Mouse (Mus musculus) spleen, embryonic (tissue): ENCODE measurements at regions not wholly inside any gene's neighbourhood (a gene's known extent, or its start where the extent isn't known, plus 50 kb on each side); places are given as distances from the start of the nearest gene placed in this dataset.

Experiments
- CTCF ChIA-PET: fragments of 350-600 bp; sonication (Branson Sonifier 250); formaldehyde crosslinking; loops from one replicate; lab custom pipeline; 2022; lab: Charles Lee

DNA sequence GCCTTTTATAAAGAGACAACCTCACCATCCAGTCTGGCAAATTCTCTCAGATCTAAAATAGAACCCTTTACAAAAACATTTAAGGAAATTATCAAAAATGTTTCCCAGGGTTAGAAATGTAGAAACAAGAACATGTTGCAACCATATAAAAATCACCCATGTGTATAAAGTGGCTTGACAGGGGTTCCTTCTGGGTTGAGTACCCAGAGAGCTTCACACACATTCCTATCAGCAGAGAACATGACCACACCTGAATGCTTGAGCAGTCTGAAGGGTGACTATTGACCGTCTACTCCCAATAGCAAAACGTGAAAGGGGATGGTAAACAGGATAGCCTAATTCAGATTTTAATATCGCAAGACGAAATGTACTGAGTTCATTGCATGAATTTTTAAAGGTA is 57.8 kb upstream of the Zfand5 start:
- CTCF ChIA-PET: no interaction called here

- CTCF ChIA-PET: no interaction called here
Measured at GRCm38 (mm10) chr19:21193461-21193860, 78.6 kb upstream of the Zfand5 start.

DNA sequence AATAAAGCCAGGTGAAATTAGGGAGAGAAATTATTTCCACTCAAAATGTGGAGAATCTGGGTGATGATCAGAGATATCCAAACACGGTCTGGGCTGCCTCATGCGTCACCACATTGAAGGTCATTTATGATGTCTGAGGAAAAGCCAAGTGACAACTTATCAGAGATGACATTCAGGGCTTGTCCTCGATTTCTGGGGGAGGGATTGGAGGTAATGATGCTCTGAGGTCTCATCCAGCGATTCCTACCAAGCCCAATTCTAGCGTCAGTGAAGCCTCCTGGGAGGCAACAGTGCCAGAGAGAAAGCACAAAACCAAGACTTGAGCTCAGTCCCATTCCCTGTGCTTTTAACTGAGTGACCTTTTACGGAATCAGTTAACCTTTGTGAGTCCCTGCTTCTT is 79.5 kb upstream of the Zfand5 start:
- CTCF ChIA-PET: no interaction called here

DNA sequence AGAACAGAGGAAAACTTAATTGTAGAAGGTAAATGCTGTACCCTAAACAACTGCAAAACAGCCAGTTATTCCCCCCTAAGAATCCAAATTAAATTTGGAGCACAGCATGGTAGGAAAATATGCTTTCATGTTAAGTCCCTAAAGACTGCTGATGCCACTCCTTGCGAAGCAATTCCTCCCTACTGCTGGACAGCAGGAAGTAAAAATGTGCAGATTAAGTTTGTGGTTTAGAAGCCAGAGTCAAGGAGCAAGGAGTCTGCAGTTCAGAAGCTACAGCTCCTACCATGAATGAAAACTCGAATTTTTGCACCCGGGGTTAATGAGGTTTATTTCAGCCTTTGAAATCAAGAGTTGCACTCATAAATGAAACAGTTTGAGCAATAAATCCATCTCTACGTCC is 82.9 kb upstream of the Zfand5 start:
- CTCF ChIA-PET: no interaction called here

DNA sequence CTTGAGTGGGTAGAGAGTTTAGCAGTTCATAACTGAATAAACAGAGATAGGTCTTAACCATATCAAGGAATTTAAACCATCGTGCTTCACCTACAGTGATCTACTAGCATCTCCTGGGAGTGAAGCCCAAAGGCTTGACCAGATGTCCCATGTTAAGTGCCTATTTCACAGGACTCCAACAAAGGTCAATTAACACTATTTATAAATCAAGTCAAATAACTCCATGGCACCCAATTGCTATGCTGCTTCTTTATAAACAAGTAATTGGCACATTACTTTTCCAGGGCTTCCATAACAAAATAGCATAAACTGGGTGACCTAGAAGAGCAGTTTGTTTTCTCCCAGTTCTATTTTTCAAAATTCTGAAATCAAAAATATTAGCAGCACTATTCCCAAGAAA is 85.4 kb upstream of the Zfand5 start:
- CTCF ChIA-PET: no interaction called here

DNA sequence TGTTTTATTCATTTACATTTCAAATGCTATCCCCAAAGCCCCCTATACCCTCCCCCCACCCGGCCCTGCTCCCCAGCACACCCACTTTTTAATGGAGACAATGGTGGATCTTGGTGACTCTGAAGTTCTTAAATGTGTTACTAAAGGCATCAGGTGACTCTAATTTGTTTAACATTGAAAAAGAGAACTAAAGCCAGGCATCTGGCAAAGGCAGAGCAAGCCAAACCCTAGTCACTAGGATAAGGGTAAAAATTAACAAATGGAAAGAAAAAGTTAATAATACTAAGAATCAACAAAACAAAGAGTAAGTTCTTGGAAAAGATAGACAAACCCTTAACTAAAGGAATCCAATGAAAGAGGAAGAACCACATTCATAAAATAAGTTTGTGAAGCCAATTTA is 86.1 kb upstream of the Zfand5 start:
- CTCF ChIA-PET: no interaction called here

DNA sequence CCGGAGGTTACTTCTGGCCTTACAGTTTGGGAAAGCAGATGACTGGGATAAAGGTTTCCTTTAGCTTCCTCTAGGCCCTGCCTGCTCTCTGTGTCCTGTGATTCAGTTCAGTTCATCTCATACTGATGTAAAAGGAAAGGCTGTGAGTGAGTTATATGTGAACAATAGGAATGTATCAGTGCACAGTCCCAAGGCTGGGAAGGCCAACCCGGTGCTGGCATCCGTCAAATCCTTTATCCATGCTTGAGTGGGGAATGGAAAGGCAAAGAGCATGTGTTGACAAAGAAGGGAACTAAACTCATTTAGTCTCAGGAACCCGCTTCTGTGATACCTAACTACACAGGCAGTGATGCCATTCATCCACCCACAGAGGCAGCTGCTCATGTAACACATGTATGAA is 89.0 kb upstream of the Zfand5 start:
- CTCF ChIA-PET: no interaction called here

GRCm38 (mm10) chr19:21179886-21180285 is 92.2 kb upstream of the Zfand5 start:
- CTCF ChIA-PET: no interaction called here

- CTCF ChIA-PET: no interaction called here
Measured at GRCm38 (mm10) chr19:21175426-21175831, 96.6 kb upstream of the Zfand5 start.

DNA sequence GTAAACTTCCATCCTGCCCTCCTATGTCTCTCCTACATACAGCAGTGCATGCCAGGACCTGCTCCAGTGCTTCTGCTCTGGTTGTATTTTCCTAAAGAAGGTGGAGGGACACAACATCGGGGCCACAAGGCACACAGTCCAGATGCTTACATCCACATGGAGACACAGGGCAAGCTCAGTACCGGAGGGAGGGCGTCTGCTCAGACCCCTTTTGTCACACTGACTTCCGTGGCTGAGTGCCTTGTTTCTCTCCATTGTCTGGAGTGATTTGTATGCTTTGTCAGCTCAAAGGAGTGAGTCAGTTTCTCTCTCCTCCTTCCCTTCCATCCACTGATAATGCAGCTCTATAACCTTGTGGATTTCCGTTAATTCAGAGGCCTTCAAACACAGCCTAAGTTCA is 97.4 kb upstream of the Zfand5 start:
- CTCF ChIA-PET: no interaction called here

GRCm38 (mm10) chr19:21173896-21174483 is 98.1 kb upstream of the Zfand5 start:
- CTCF ChIA-PET: interaction anchor here (0.6 kb wide), 1 partner anchor 113 kb away, joined by 11 read pairs; no protein-coding TSS in a partner anchor

GRCm38 (mm10) chr19:21171191-21171590 is 100.9 kb upstream of the Zfand5 start:
- CTCF ChIA-PET: no interaction called here

GRCm38 (mm10) chr19:21170785-21171184 is 101.3 kb upstream of the Zfand5 start:
- CTCF ChIA-PET: no interaction called here

DNA sequence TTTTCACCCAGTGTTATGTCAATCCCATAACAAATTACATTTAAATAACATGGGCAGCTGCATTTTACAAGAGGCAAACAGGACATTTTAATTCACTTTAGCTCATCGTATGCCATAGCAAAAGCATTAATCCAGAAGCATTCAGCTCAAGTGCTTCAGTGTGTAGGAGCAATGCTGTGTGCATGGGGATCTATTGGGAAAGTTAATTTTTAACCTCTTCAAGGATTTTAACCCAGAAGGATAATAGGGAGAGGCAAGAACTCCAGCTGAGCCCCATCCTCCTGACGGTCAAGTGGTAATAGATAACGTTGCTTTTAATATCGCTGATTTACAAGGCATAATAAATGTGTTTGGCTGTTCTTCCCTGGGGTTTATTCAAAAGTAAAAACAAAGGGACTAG is 105.1 kb upstream of the Zfand5 start:
- CTCF ChIA-PET: no interaction called here

DNA sequence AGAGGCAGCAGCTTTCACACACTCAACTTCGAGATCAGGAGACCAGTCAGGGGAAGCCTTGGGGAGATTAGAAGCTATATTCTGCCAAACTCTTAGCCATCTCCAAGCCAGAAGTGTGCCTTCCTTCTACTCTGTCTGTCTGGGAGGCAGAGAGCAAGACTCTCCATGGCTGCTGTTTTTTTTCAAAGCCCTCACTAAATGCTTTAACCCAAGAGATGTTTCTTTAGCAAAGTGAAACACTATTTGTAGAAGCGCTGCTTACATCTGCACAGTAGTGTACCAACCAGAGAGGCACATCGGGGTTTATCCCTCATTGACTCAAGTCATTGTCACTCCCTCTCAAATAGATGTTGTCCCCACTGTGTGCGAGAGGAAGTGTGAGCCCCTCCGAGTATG is 105.6 kb upstream of the Zfand5 start:
- CTCF ChIA-PET: no interaction called here

DNA sequence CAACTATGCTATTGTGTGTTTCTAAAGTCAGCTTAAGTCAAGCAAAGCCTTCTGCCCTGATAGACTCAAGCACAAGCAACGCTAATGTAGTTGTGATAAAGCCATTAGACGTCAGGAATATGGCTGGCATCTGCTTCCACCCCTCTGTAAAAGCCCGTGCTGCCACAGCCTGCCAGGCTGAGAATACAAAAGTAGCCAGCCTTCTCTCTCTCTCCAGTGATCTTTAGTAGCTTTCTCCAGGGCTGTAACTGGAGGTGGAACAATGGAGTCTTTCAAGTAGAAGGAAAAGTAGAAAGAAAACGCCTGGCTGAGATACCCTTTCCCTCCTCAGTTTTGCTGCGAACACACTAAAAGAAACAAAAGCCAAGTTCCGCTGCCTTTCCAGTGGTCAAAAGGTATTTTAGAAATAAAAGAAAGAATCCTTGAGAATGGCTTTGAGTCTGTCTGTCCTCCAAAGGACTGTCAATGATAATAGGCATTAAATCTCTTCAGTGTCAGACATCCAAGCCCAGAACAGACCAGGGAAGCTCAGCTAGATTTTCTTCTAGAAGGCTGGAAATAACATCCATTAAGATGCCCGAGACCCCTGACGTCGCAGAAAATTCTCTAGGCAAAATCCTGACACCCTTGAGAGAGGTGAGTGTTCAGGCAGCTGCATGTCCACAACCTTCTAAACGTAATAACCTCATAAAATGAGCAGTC is 106.2 kb upstream of the Zfand5 start:
- CTCF ChIA-PET: no interaction called here

DNA sequence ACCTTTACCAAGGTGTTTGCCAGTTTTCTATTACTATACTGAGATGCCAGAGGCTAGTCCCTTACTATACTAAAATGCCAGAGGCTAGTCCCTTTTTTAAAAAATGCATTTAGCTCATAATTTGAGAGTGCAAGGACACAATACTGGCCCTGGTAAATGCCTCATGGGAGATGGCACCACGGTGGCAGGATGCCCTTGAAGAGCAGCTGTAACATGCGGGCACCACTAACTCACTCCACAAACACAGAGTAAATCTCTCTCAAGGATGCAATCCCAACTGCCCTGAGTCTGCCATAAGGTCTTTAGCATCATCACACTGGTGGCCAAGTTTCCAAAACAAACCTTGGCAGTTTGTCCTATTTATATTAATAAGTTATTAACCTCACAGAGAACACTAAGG is 108.1 kb upstream of the Zfand5 start:
- CTCF ChIA-PET: no interaction called here

DNA sequence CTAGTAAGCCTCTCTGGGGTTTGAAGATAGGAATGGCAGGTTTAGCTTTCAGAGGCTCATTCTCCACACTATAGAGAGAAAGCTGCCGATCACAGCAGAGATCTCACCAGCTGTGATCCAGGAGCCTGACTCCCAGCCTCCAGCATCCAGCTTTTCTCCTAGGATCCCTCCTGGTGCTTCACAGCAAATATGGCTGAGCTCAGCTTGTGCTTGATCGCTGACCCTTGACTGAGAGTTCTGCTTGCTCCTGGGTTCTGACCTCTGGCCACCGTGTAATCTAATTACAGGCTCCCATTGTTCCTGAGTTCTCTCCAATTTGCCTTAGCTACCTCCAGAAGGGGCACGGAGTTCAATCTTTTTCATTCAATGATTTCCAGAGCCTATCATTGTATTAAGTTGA is 111.1 kb upstream of the Zfand5 start:
- CTCF ChIA-PET: no interaction called here

DNA sequence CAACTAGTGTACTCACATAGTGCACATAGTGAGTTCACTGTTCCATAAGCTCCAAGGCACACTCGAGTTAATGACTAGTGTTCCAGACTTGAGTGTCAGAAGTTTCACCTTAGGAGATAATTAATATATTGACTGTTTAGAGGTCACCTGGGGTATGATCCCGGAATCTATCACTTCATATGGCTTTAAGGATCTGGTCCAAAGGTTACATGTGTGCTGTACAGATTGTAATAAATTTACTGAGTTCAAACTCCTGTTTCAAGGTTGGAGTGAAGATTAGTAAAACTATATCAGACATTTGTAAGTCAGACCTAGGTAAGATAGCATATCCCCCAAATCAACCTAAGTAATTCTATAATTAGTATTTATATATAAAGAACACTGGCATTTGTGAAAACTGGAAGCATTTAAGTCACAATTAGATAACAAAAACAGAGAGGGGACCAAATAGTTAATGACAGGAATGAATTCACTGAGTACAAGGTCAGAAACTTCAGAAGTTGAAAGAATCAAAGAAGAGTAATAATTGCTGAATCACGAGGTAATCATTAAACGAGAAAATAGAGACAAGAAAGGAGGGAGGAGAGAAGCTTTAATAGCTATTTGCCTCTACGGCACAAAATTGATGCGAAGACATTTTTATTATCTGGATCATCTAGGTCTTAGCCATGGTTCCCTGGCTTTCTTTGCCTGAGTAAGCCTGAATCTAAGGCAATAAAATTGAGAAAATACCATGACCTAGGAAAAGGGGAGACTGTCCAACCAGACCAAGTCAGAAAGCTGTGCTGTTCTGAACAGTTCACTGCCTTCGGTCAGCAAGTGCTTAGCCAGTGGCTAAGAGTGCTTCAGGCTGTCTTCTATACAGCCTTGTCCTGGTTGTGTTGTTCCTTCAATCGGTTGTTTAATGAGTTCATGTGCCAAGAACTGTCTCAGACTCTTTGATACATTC is 112.6 kb upstream of the Zfand5 start:
- CTCF ChIA-PET: interaction anchor here (0.6 kb wide), 1 partner anchor 130 kb away, joined by 3 read pairs; no protein-coding TSS in a partner anchor

DNA sequence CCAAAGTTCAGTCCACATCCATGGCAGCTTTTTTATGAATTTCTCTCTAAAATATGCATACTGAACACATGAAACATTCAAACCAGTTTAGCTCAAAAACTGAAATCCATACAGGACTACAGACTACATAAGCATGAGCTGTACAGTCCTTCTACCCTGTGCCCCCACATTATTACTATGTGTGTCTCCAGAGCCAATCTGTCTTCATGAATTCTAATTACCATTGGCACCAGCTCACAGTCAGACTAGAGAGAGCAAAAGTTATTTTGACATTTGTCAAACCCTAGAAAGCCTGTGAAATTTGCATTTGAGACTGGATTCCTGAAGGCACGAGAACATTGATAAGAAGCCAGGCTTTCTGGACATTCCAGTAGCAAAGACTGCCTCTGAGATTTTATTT is 117.9 kb upstream of the Zfand5 start:
- CTCF ChIA-PET: no interaction called here

DNA sequence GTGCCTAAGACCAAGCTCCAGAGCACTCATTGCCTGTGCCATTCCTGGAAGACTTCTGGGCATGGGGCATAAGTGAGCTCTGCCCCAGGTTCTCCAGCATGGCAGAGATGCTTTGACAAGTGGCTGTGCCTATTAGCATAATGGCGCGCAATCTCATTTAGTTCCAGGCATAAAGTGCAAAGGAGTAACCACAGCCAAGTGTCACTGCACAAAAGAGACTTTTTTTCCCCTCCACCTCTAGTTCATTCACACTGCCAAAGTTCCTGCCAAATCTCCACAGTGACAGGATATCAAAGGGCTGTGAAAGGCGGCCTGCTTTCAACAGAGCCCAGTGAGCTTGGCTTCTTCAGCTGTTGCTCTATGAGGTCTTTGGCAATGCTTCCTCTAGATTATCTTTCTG is 120.1 kb upstream of the Zfand5 start:
- CTCF ChIA-PET: no interaction called here

DNA sequence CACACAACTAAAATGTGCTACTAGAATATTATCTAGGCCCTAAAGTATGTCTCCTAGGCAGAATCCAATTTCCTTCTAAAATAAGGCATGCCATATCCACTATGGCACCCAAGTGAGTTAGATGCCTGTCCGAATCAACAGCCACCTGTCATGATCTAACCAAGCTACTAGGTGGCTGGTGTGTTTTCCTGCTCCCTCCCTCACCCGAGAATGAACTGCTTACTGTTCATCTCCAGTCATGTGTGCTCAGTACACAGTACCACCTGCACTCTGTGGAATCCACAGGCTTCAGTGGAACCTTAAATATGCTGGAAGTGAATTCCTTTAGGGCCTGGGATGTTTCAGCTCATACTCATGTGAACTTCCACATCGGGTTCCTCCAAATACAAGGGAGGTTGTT is 121.2 kb upstream of the Zfand5 start:
- CTCF ChIA-PET: no interaction called here

DNA sequence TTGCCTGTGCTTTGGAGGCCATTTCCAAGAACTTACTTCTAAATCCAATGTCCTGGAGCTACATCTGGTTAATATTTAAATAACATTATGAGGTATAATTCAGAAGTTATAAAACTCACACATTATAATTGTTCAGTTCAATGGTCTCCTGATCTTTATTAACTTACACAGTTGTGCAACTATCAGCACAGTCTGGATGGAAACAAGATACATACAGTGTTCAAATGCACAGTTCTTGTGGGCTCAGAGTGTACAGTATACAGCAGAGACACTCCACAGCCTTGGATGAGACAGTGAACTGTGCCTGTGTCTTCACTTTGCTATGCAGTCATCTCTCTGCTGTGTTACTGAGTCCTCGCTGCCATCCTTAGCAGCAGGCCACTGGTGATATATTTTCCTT is 121.8 kb upstream of the Zfand5 start:
- CTCF ChIA-PET: no interaction called here
